Mouse (Mus musculus): Measurements from ENCODE around the gene Casr.

- TF ChIP-seq USF1 (IDR thresholded peaks at IDR 0.05; ENCODE audit: low read depth) (no peak), CTCF (IDR thresholded peaks at IDR 0.05; ENCODE audit: control insufficient read depth, insufficient read depth, insufficient read length) (no peak), MAX (IDR thresholded peaks at IDR 0.05) (no peak), CEBPB (IDR thresholded peaks at IDR 0.05; ENCODE audit: low read depth) (no peak), MYOD1 (IDR thresholded peaks at IDR 0.05; ENCODE audit: control insufficient read depth, insufficient read length, low read depth) (no peak)
These were observed 55.1 kb downstream of the Casr start for GRCm38 (mm10) chr16:36506827-36507226.
